Mouse (Mus musculus): ENCODE measurements around the gene Prl7b1.

The Prl7b1 gene

DNA sequence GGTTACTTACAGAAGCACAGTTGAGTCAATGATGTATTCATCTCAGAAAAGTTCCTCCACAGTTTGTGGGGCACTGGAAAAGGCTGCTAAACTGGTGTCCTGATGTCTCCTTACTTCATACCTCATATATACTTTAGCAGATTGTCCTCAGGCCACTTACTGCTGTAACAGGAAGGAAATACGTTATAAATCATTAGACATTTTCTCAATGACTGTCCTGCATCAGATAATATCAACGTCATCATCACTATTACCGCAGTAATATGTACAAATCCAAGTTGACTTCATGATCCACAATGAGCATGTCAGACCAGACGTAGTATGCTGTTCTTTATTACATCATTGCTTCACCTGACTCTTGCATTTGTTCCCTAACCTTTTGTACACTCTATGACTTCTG is at the start of gene Prl7b1:
TSS of gene Prl7b1 (minus strand) at position 101 of the 400 bp plus-strand sequence.
- DNase-seq (ENCODE audit: low read depth, low spot score): no peak

DNA sequence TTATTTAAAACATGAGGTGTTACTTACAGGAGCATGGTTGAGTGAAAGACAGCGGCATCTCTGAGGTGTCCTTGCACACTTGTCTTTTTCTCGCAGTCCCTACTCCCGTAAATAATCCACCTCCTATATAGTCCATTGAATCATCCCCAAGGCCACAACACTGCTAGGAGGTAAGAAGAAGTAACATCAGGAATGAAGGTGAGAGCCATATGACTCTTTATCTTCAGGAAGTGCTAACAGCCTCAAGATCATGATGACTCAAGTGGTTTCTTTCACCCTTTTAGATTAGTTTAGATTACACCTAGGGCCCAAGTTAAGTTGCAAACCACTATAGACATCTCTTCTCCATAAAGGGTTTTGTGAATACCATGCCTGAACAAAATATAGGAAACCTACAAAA is 32.0 kb upstream of the Prl7b1 start, which contains the start of gene Prl7a1:
TSS of gene Prl7a1 (minus strand) at position 101 of the 400 bp plus-strand sequence.
- DNase-seq (ENCODE audit: low read depth, low spot score): no peak

DNA sequence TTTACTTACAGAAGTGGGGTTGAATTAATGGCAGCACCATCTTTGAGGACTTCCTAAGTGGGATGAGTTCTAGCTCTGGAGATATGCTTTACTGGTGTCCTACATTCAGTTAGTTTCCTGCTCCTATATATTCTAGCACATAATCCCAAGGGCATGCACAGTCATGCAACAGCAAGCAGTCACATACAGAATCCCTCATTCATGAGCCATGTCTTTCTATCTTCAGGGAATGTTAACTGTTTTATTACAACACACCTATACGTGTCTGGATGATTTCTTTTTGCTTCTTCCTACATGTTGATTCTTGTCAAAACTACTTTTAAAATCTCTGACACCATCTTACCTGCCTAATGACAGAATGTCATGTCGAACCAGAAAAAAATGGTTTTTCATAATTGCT is 28.3 kb downstream of the Prl7b1 start, which contains the start of gene Prl8a1:
TSS of gene Prl8a1 (minus strand) at position 101 of the 400 bp plus-strand sequence.
- no peak for DNase-seq (ENCODE audit: low read depth, low spot score)

DNA sequence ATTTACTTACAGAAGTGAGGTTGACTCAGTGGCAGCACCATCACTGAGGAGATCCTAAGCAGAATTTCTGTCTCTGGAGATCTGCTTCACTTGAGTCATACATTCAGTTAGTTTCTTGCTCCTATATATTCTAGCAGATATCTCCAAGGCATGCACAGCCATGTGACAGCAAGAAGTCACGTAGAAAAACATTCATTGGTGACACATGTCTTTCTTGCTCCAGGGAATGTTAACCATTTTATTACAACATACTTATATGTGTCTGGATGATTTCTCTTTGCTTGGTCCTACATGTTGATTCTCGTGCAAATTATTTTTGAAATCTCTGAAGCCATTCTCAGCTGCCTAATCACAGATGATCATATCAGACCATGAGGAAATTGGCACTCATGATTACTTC is 45.9 kb downstream of the Prl7b1 start, which contains the start of gene Prl8a9:
TSS of gene Prl8a9 (minus strand) at position 101 of the 400 bp plus-strand sequence.
- no peak for DNase-seq (ENCODE audit: low read depth, low spot score)

- no peak for DNase-seq (ENCODE audit: low read depth, low spot score)
Observed at GRCm38 (mm10) chr13:27553336-27553735, 57.0 kb downstream of the Prl7b1 start.

Measured in telencephalon, adult 2 months (tissue).